Mouse (Mus musculus) 416B (cell line): ENCODE measurements around the gene Txnl4b.

Experiments
- DNase-seq: peaks from one replicate; pipeline ENCODE4 v3.0.0; 2011; ENCODE audit warnings: low read depth

The Txnl4b gene

GRCm38 (mm10) chr8:109595854-109596253 lies 30.2 kb downstream of the Txnl4b start:
- peak; percentile 59 for DNase-seq

GRCm38 (mm10) chr8:109606725-109607124 lies 41.0 kb downstream of the Txnl4b start:
- DNase-seq, result no peak

- peak; percentile 70 for DNase-seq
Observed at GRCm38 (mm10) chr8:109607650-109608049, 42.0 kb downstream of the Txnl4b start.

- peak; percentile 97 for DNase-seq
Observed at GRCm38 (mm10) chr8:109608271-109609152, 42.8 kb downstream of the Txnl4b start, which contains the start of gene Dhodh. TSS of gene Dhodh (minus strand) at chr8:109608673.

GRCm38 (mm10) chr8:109609153-109609502 lies 43.4 kb downstream of the Txnl4b start:
- peak; percentile 74 for DNase-seq

GRCm38 (mm10) chr8:109614243-109615210 lies 48.8 kb downstream of the Txnl4b start, which contains the start of gene Pkd1l3:
TSS of gene Pkd1l3 (plus strand) at chr8:109614517.
- peak; percentile 85 for DNase-seq

- no peak for DNase-seq
Observed at GRCm38 (mm10) chr8:109615569-109615968, 49.9 kb downstream of the Txnl4b start.
